Mouse (Mus musculus) intestine, embryonic 16.5 days (tissue): Measurements from ENCODE around the gene Cfap69. TPM values are rescaled to one million over a fixed set of nuclear protein-coding genes. Genes with fewer than 3 reads are reported as not detected.

Source experiments
- ATAC-seq: fragments of 200-750 bp; cut with Nextera tagmentation; 2 replicates; pipeline ENCODE4 v1.8.0; 2017; ENCODE audit warnings: moderate TSS enrichment, moderate library complexity
- H3K27ac ChIP-seq: fragments of 300-500 bp; sonication (generic); 2 replicates; pipeline ENCODE4 v1.5.1; 2014; ENCODE audit warnings: mild to moderate bottlenecking, low read length
- H3K27me3 ChIP-seq: fragments of 300-500 bp; sonication (generic); replicated peaks from 2 replicates; pipeline ENCODE4 v1.6.1; 2014; ENCODE audit warnings: low read length, control low read depth, mixed read lengths; ENCODE audit not compliant: control insufficient read depth, insufficient read depth
- H3K36me3 ChIP-seq: fragments of 300-500 bp; sonication (generic); 2 replicates; pipeline ENCODE4 v1.6.1; 2014; ENCODE audit warnings: low read length, control low read depth; ENCODE audit not compliant: control insufficient read depth, insufficient read depth
- H3K4me1 ChIP-seq: fragments of 300-500 bp; sonication (generic); 2 replicates; pipeline ENCODE4 v1.6.1; 2014; ENCODE audit warnings: low read length, control low read depth, mixed read lengths; ENCODE audit not compliant: control insufficient read depth, insufficient read depth
- H3K4me2 ChIP-seq: fragments of 300-500 bp; sonication (generic); 2 replicates; pipeline ENCODE4 v1.6.1; 2014; ENCODE audit warnings: low read depth, low read length, control low read depth
- H3K4me3 ChIP-seq: fragments of 300-500 bp; sonication (generic); 2 replicates; pipeline ENCODE4 v1.5.1; 2014; ENCODE audit warnings: mild to moderate bottlenecking, low read length
- H3K9ac ChIP-seq: fragments of 300-500 bp; sonication (generic); 2 replicates; pipeline ENCODE4 v1.6.1; 2014; ENCODE audit warnings: low read depth, low read length
- H3K9me3 ChIP-seq: fragments of 300-500 bp; sonication (generic); 2 replicates; pipeline ENCODE4 v1.6.1; 2016; ENCODE audit warnings: low read length, control low read depth; ENCODE audit not compliant: control insufficient read depth
- WGBS: fragments of 180-500 bp; shearing (Covaris S2); extraction: QIAGEN DNeasy Blood & Tissue Kit; methylation state at CpG from one replicate; pipeline ENCODE4 v1.1.7; 2014; 5-methylcytosine and 5-hydroxymethylcytosine counted together
- polyA plus RNA-seq: library from polyadenylated mRNA; unstranded; fragments of >200 nt; fragmentation: Nextera tagmentation; extraction: Ambion mirVana; gene quantifications from 2 replicates; pipeline ENCODE4 v1.2.1, GENCODE M21; 2015

The Cfap69 gene
- polyA plus RNA-seq, 1 experiment from 2014 or later, result 1.0 TPM

- ATAC-seq, result no peak
- Histone ChIP-seq H3K27me3 (no peaks in the 10 kb centered on the region), H3K4me3 (peak overlapping the region; percentile 71), H3K27ac (no peak overlapping the region), H3K4me1 (peaks cover 5% of the 10 kb centered on the region; the same call in 1 of the 2 replicates), H3K36me3 (no peaks in the 10 kb centered on the region), H3K4me2 (peak overlapping the region; percentile 99), H3K9ac (peak overlapping the region; percentile 70), H3K9me3 (no peaks in the 10 kb centered on the region)
- 54% methylated on average over 6 of the region's 6 CpGs for WGBS
Measured at GRCm38 (mm10) chr5:5664371-5664926, 410 bp upstream of the Cfap69 start.

DNA sequence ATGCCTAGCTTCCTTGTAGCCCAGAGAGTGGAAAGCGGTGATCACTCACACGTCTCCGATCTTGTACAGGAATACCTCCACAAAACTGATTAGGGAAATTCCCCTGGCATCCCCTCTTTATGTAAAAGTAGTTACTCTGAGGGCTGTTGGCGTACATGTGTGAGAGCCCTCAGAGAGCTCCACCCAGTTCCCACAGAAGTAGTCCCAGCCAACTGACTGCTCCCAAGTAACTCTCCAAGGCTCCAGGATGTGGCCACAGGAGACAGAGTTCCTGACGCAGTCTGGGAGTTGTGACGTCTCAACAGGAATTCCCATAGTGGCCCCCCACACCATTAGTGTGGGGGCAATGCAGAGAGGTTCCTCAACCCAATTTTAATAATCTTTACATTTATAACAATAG, 982 bp downstream of the Cfap69 start:
- peak; percentile 45; the same call in 1 of the 2 replicates for ATAC-seq
- Histone ChIP-seq H3K27ac (no peak overlapping the region), H3K9ac (no peak overlapping the region), H3K4me2 (peak overlapping the region; percentile 99; the same call in 1 of the 2 replicates), H3K27me3 (no peaks in the 10 kb centered on the region), H3K36me3 (no peaks in the 10 kb centered on the region), H3K4me1 (peaks cover 5% of the 10 kb centered on the region; the same call in 1 of the 2 replicates), H3K9me3 (no peaks in the 10 kb centered on the region), H3K4me3 (no peak overlapping the region)
- WGBS, result 49% methylated on average over 6 of the region's 6 CpGs

DNA sequence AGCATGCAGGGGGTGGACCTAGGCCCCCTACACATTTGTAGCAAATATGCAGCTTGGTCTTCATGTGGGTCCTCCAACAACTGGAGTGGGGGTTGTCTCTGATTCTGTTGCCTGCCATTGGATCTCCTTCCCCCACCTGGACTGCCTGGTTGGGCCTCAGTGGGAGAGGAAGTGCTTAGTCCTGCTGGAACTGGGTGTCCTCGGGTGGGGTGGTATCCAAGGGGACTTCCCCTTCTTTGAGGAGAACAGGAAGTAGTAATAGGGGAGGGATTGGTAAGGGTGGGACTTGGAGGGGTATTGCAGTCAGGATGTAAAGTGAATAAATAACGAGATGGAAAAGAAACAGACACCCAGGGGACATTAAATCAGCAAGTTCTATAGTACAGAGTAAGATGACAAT, 5.4 kb downstream of the Cfap69 start:
- no peaks in the 10 kb centered on the region for H3K36me3 ChIP-seq
- H3K4me2 ChIP-seq, result no peak overlapping the region
- H3K27me3 ChIP-seq, result no peaks in the 10 kb centered on the region
- H3K9me3 ChIP-seq, result no peaks in the 10 kb centered on the region
- ATAC-seq, result no peak
- H3K4me1 ChIP-seq, result peaks cover 5% of the 10 kb centered on the region; the same call in 1 of the 2 replicates
- H3K9ac ChIP-seq, result no peak overlapping the region
- WGBS, result 52% methylated on average over 2 of the region's 2 CpGs
- no peak overlapping the region for H3K4me3 ChIP-seq
- H3K27ac ChIP-seq, result no peak overlapping the region

DNA sequence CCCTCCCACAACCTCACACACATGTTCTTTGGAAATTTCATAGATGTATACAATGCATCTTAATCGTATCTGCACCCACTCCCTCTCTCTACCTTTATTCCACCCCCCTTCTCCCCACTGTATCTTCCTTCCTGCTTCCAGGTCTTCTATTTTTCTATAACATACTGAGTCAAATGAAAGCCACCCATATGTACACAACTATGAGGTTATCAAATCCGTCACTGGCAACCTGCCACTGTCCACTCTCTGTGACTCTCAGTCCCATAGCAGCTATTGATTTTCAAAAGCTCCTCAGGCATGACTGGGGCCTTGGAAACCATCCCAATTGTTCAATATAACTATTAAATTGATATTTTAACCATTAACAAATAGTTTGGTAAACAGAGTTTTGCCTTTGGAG, 6.1 kb downstream of the Cfap69 start:
- Histone ChIP-seq H3K27me3 (no peaks in the 10 kb centered on the region), H3K36me3 (no peaks in the 10 kb centered on the region), H3K4me2 (no peak overlapping the region), H3K27ac (no peak overlapping the region), H3K9ac (no peak overlapping the region), H3K9me3 (no peaks in the 10 kb centered on the region), H3K4me3 (no peak overlapping the region), H3K4me1 (no peaks in the 10 kb centered on the region)
- 72% methylated on average over 2 of the region's 2 CpGs for WGBS
- ATAC-seq, result no peak

DNA sequence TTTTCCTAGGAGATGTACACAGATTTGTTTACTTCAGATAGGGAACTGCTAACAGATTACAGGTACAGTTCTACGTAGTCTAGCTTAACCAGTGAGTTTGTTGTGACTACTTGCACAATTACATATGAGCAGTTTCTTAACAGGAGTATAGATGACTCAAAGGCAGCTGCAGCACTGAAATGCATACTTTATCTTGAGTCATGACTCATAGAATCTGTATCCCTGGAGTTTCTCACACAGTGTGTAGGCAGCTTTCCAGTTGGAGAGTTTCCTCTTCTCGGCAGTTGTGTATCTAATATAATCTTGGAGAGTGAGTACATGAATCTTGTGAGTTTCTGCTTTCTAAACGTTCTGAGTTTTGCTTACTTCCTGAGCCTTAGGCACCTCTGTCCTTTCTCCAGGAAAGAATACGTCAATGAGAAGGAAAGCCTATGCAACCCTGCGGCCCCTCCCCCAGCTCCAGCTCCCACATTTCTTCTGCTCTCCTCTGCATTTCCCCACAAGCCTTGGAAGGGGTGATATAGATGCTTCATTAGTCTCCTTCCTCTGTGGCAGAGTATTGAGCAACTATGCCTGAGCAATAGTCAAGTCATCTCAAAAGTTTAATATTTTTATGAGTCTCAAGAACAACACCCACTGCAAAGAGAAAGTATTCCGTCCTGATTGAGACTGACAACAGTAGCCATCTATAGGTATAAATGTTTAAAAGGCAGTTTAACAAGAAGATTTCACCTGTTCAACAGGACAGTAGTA, 15.0 kb downstream of the Cfap69 start:
- peak; percentile 84 for ATAC-seq
- H3K9me3 ChIP-seq, result no peaks in the 10 kb centered on the region
- H3K4me1 ChIP-seq, result no peaks in the 10 kb centered on the region
- 46% methylated on average over 6 of the region's 6 CpGs for WGBS
- H3K9ac ChIP-seq, result no peak overlapping the region
- no peaks in the 10 kb centered on the region for H3K36me3 ChIP-seq
- no peak overlapping the region for H3K27ac ChIP-seq
- no peak overlapping the region for H3K4me2 ChIP-seq
- H3K4me3 ChIP-seq, result no peak overlapping the region
- H3K27me3 ChIP-seq, result no peaks in the 10 kb centered on the region

GRCm38 (mm10) chr5:5646173-5646572, 17.9 kb downstream of the Cfap69 start:
- Histone ChIP-seq H3K4me2 (no peak overlapping the region), H3K4me3 (no peak overlapping the region), H3K27me3 (no peaks in the 10 kb centered on the region), H3K4me1 (no peaks in the 10 kb centered on the region), H3K27ac (no peak overlapping the region), H3K36me3 (no peaks in the 10 kb centered on the region), H3K9ac (no peak overlapping the region), H3K9me3 (no peaks in the 10 kb centered on the region)
- no peak; the same call in 1 of the 2 replicates for ATAC-seq
- 7% methylated on average over 1 of the region's 1 CpGs for WGBS

GRCm38 (mm10) chr5:5638496-5638895, 25.5 kb downstream of the Cfap69 start:
- Histone ChIP-seq H3K27me3 (no peaks in the 10 kb centered on the region), H3K27ac (no peak overlapping the region), H3K9ac (no peak overlapping the region), H3K36me3 (no peaks in the 10 kb centered on the region), H3K4me3 (no peak overlapping the region), H3K4me2 (no peak overlapping the region), H3K4me1 (no peaks in the 10 kb centered on the region), H3K9me3 (no peaks in the 10 kb centered on the region)
- ATAC-seq, result no peak
- 41% methylated on average over 2 of the region's 2 CpGs for WGBS

- ATAC-seq, result no peak
- Histone ChIP-seq H3K9me3 (no peaks in the 10 kb centered on the region), H3K4me2 (no peak overlapping the region), H3K4me3 (no peak overlapping the region), H3K4me1 (no peaks in the 10 kb centered on the region), H3K36me3 (no peaks in the 10 kb centered on the region), H3K27ac (no peak overlapping the region), H3K9ac (no peak overlapping the region), H3K27me3 (no peaks in the 10 kb centered on the region)
- WGBS, result 77% methylated on average over 3 of the region's 3 CpGs
Measured at GRCm38 (mm10) chr5:5625491-5625890, 38.5 kb downstream of the Cfap69 start.

- Histone ChIP-seq H3K9ac (no peak overlapping the region), H3K4me1 (no peaks in the 10 kb centered on the region), H3K27ac (no peak overlapping the region), H3K4me2 (no peak overlapping the region), H3K9me3 (no peaks in the 10 kb centered on the region), H3K36me3 (no peaks in the 10 kb centered on the region), H3K4me3 (no peak overlapping the region), H3K27me3 (no peaks in the 10 kb centered on the region)
- WGBS, result 64% methylated on average over 4 of the region's 4 CpGs
- no peak for ATAC-seq
Measured at GRCm38 (mm10) chr5:5618329-5618728, 45.7 kb downstream of the Cfap69 start.
